Mouse (Mus musculus) midbrain, embryonic 11.5 days (tissue): ENCODE measurements around the gene Zfp652. TPM values are rescaled to one million over a fixed set of nuclear protein-coding genes. Genes with fewer than 3 reads are reported as not detected.
"Not testable (repeated sequence)": the region's sequence is repeated elsewhere in the genome, so short reads cannot be mapped to it uniquely, and the experiment has no call there.

Experiments
- ATAC-seq: fragments of 200-750 bp; cut with Nextera tagmentation; 2 replicates; pipeline ENCODE4 v1.8.0; 2017; ENCODE audit warnings: moderate TSS enrichment, moderate library complexity; ENCODE audit not compliant: low FRiP score
- DNase-seq: peaks from one replicate; pipeline ENCODE4 v3.0.0; 2015; ENCODE audit warnings: low spot score; ENCODE audit errors: missing footprints
- H3K27ac ChIP-seq: fragments of 300-500 bp; sonication (generic); 2 replicates; pipeline ENCODE4 v1.5.1; 2014; ENCODE audit warnings: low read depth, low read length
- H3K27me3 ChIP-seq: fragments of 300-500 bp; sonication (generic); 2 replicates; pipeline ENCODE4 v1.6.1; 2014; ENCODE audit warnings: mild to moderate bottlenecking, low read length, moderate library complexity, mixed read lengths; ENCODE audit not compliant: control insufficient read depth, insufficient read depth
- H3K36me3 ChIP-seq: fragments of 300-500 bp; sonication (generic); 2 replicates; pipeline ENCODE4 v1.6.1; 2014; ENCODE audit warnings: mild to moderate bottlenecking, low read length, moderate library complexity, mixed read lengths; ENCODE audit not compliant: control insufficient read depth, insufficient read depth
- H3K4me1 ChIP-seq: fragments of 300-500 bp; sonication (generic); 2 replicates; pipeline ENCODE4 v1.6.1; 2014; ENCODE audit warnings: low read length; ENCODE audit not compliant: control insufficient read depth, insufficient read depth
- H3K4me2 ChIP-seq: fragments of 300-500 bp; sonication (generic); 2 replicates; pipeline ENCODE4 v1.6.1; 2014; ENCODE audit warnings: mild to moderate bottlenecking, moderate library complexity
- H3K4me3 ChIP-seq: fragments of 300-500 bp; sonication (generic); 2 replicates; pipeline ENCODE4 v1.5.1; 2014; ENCODE audit warnings: low read depth, low read length
- H3K9ac ChIP-seq: fragments of 300-500 bp; sonication (generic); 2 replicates; pipeline ENCODE4 v1.6.1; 2014; ENCODE audit warnings: low read length
- H3K9me3 ChIP-seq: fragments of 300-500 bp; sonication (generic); 2 replicates; pipeline ENCODE4 v1.6.1; 2016; ENCODE audit warnings: low read length; ENCODE audit not compliant: control insufficient read depth
- WGBS: fragments of 180-500 bp; shearing (Covaris S2); extraction: QIAGEN DNeasy Blood & Tissue Kit; methylation state at CpG from one replicate; pipeline ENCODE4 v1.1.7; 2014; 5-methylcytosine and 5-hydroxymethylcytosine counted together
- polyA plus RNA-seq: library from polyadenylated mRNA; unstranded; fragments of >200 nt; fragmentation: Nextera tagmentation; extraction: Ambion mirVana; gene quantifications from 2 replicates; pipeline ENCODE4 v1.2.1, GENCODE M21; 2014

Gene Zfp652
- 10.2 and 10.4 TPM in 2 replicates for polyA plus RNA-seq

- under 1% methylated on average over 58 of the region's 103 CpGs for WGBS
- DNase-seq (peak; percentile 99), ATAC-seq (peak; percentile 92)
- Histone ChIP-seq H3K36me3 (no peaks in the 10 kb centered on the region), H3K9ac (peak within 1 kb of the TSS; percentile 95), H3K4me1 (peaks cover 12% of the 10 kb centered on the region), H3K4me2 (peak within 1 kb of the TSS; percentile 93), H3K27me3 (no peaks in the 10 kb centered on the region), H3K9me3 (no peaks in the 10 kb centered on the region), H3K27ac (peak within 1 kb of the TSS; percentile 92), H3K4me3 (peak within 1 kb of the TSS; percentile 87)
These were observed at the start of gene Zfp652 for GRCm38 (mm10) chr11:95712563-95713224. TSS of gene Zfp652 (plus strand) at chr11:95712673.

- Histone ChIP-seq H3K36me3 (peaks cover 3% of the 10 kb centered on the region), H3K27me3 (no peaks in the 10 kb centered on the region), H3K9me3 (no peaks in the 10 kb centered on the region), H3K9ac (peak within 1 kb of the TSS; percentile 68), H3K4me3 (peak within 1 kb of the TSS; percentile 56), H3K27ac (no peak within 1 kb of the TSS), H3K4me2 (peak within 1 kb of the TSS; percentile 91), H3K4me1 (peaks cover 6% of the 10 kb centered on the region)
- 2% methylated on average over 24 of the region's 25 CpGs for WGBS
- DNase-seq (peak; percentile 99), ATAC-seq (peak; percentile 96)
These were observed 45.8 kb upstream of the Zfp652 start, which contains the start of gene Phb for GRCm38 (mm10) chr11:95666529-95667149. TSS of gene Phb (plus strand) at chr11:95666957.

GRCm38 (mm10) chr11:95667177-95667576, 45.3 kb upstream of the Zfp652 start:
- Histone ChIP-seq H3K4me3 (peak overlapping the region; percentile 56), H3K36me3 (peaks cover 5% of the 10 kb centered on the region), H3K27ac (no peak overlapping the region), H3K9me3 (no peaks in the 10 kb centered on the region), H3K4me2 (peak overlapping the region; percentile 91), H3K4me1 (peaks cover 6% of the 10 kb centered on the region), H3K27me3 (no peaks in the 10 kb centered on the region), H3K9ac (peak overlapping the region; percentile 68)
- DNase-seq (no peak), ATAC-seq (peak; percentile 22)
- WGBS = 2% methylated on average over 11 of the region's 11 CpGs

- not testable (repeated sequence) for DNase-seq, H3K4me2 ChIP-seq, ATAC-seq, H3K27ac ChIP-seq, H3K9me3 ChIP-seq, H3K4me3 ChIP-seq, H3K27me3 ChIP-seq, H3K9ac ChIP-seq, H3K4me1 ChIP-seq, H3K36me3 ChIP-seq
- WGBS = 86% methylated on average over 7 of the region's 7 CpGs
These were observed 44.4 kb upstream of the Zfp652 start for GRCm38 (mm10) chr11:95668086-95668485.

- peaks cover 9% of the 10 kb centered on the region for H3K36me3 ChIP-seq
- no peak overlapping the region for H3K4me2 ChIP-seq
- H3K9me3 ChIP-seq = no peaks in the 10 kb centered on the region
- ATAC-seq (no peak), DNase-seq (no peak)
- no peak overlapping the region for H3K4me3 ChIP-seq
- H3K27me3 ChIP-seq = no peaks in the 10 kb centered on the region
- H3K9ac ChIP-seq = no peak overlapping the region
- no peaks in the 10 kb centered on the region for H3K4me1 ChIP-seq
- 87% methylated on average over 14 of the region's 14 CpGs for WGBS
- no peak overlapping the region for H3K27ac ChIP-seq
These were observed 37.0 kb upstream of the Zfp652 start for GRCm38 (mm10) chr11:95675498-95675897.

GRCm38 (mm10) chr11:95676307-95676706, 36.2 kb upstream of the Zfp652 start:
- Histone ChIP-seq H3K9me3 (no peaks in the 10 kb centered on the region), H3K27ac (peak overlapping the region; percentile 44; the same call in 1 of the 2 replicates), H3K27me3 (no peaks in the 10 kb centered on the region), H3K4me3 (no peak overlapping the region), H3K4me1 (no peaks in the 10 kb centered on the region), H3K4me2 (no peak overlapping the region), H3K36me3 (peaks cover 9% of the 10 kb centered on the region; the same call in 1 of the 2 replicates), H3K9ac (peak overlapping the region; percentile 33; the same call in 1 of the 2 replicates)
- ATAC-seq = peak; percentile 75; the same call in 1 of the 2 replicates
- WGBS = 22% methylated on average over 6 of the region's 6 CpGs
- peak; percentile 98 for DNase-seq

- H3K27ac ChIP-seq = no peak overlapping the region
- whole genome bisulfite sequencing = 89% methylated on average over 14 of the region's 14 CpGs
- no peak overlapping the region for H3K4me3 ChIP-seq
- H3K4me2 ChIP-seq = no peak overlapping the region
- H3K4me1 ChIP-seq = no peaks in the 10 kb centered on the region
- DNase-seq (no peak), ATAC-seq (no peak)
- H3K27me3 ChIP-seq = no peaks in the 10 kb centered on the region
- no peaks in the 10 kb centered on the region for H3K9me3 ChIP-seq
- peaks cover 7% of the 10 kb centered on the region for H3K36me3 ChIP-seq
- H3K9ac ChIP-seq = no peak overlapping the region
These were observed 34.4 kb upstream of the Zfp652 start for GRCm38 (mm10) chr11:95677925-95678701.

- H3K4me3 ChIP-seq = no peak overlapping the region
- H3K4me2 ChIP-seq = no peak overlapping the region
- H3K36me3 ChIP-seq = peaks cover 7% of the 10 kb centered on the region
- H3K9ac ChIP-seq = no peak overlapping the region
- 84% methylated on average over 9 of the region's 9 CpGs for WGBS
- ATAC-seq (no peak), DNase-seq (no peak)
- no peaks in the 10 kb centered on the region for H3K9me3 ChIP-seq
- no peaks in the 10 kb centered on the region for H3K27me3 ChIP-seq
- no peak overlapping the region for H3K27ac ChIP-seq
- no peaks in the 10 kb centered on the region for H3K4me1 ChIP-seq
These were observed 30.4 kb upstream of the Zfp652 start for GRCm38 (mm10) chr11:95681995-95682601.
